Mouse (Mus musculus): ENCODE data around the gene Mpv17. TPM values are rescaled to one million over a fixed set of nuclear protein-coding genes. Genes with fewer than 3 reads are reported as not detected.

The Mpv17 gene
- polyA plus RNA-seq (2016; fragmentation: Nextera tagmentation; extraction: Ambion mirVana) = 59.2 and 60.7 TPM in 2 replicates

GRCm38 (mm10) chr5:31154152-31154553 is at the start of gene Mpv17:
Gene Mpv17 (minus strand): TSS chr5:31154251.
- Histone ChIP-seq H3K4me3 (peak within 1 kb of the TSS; percentile 69), H3K9me3 (no peaks in the 10 kb centered on the region), H3K4me1 (replicated peaks) (peaks cover 13% of the 10 kb centered on the region), H3K27ac (peak within 1 kb of the TSS; percentile 87), H3K27me3 (ENCODE audit: insufficient read depth, poor library complexity, severe bottlenecking) (no peaks in the 10 kb centered on the region), H3K36me3 (peaks cover 64% of the 10 kb centered on the region)
- peak; percentile 85 for DNase-seq (ENCODE audit: low spot score)
- under 1% methylated on average over 19 of the region's 19 CpGs for WGBS

- Histone ChIP-seq H3K27ac (peak overlapping the region; percentile 97), H3K27me3 (ENCODE audit: insufficient read depth, poor library complexity, severe bottlenecking) (no peaks in the 10 kb centered on the region), H3K36me3 (peaks cover 84% of the 10 kb centered on the region), H3K4me1 (replicated peaks) (peaks cover 24% of the 10 kb centered on the region), H3K4me3 (peak overlapping the region; percentile 83), H3K9me3 (peaks cover 5% of the 10 kb centered on the region)
- no peak for DNase-seq (ENCODE audit: low spot score)
- WGBS = 88% methylated on average over 7 of the region's 7 CpGs
Measured at GRCm38 (mm10) chr5:31202933-31203332, 48.9 kb upstream of the Mpv17 start.

GRCm38 (mm10) chr5:31201742-31202590 is 47.9 kb upstream of the Mpv17 start, which contains the start of gene Zfp513:
Gene Zfp513 (minus strand): TSS chr5:31202303.
- DNase-seq (ENCODE audit: low spot score) = peak; percentile 97
- Histone ChIP-seq H3K4me1 (replicated peaks) (peaks cover 24% of the 10 kb centered on the region), H3K4me3 (peak within 1 kb of the TSS; percentile 83), H3K9me3 (peaks cover 5% of the 10 kb centered on the region), H3K27me3 (ENCODE audit: insufficient read depth, poor library complexity, severe bottlenecking) (no peaks in the 10 kb centered on the region), H3K36me3 (peaks cover 84% of the 10 kb centered on the region), H3K27ac (peak within 1 kb of the TSS; percentile 97)
- WGBS = under 1% methylated on average over 53 of the region's 53 CpGs

- peaks cover 24% of the 10 kb centered on the region for H3K4me1 ChIP-seq (replicated peaks)
- no peak for DNase-seq (ENCODE audit: low spot score)
- peaks cover 85% of the 10 kb centered on the region for H3K36me3 ChIP-seq
- peak overlapping the region; percentile 97 for H3K27ac ChIP-seq
- no peaks in the 10 kb centered on the region for H3K27me3 ChIP-seq (ENCODE audit: insufficient read depth, poor library complexity, severe bottlenecking)
- 22% methylated on average over 13 of the region's 13 CpGs for WGBS
- peaks cover 5% of the 10 kb centered on the region for H3K9me3 ChIP-seq
- peak overlapping the region; percentile 83 for H3K4me3 ChIP-seq
Measured at GRCm38 (mm10) chr5:31201042-31201741, 47.1 kb upstream of the Mpv17 start.

- Histone ChIP-seq H3K9me3 (peaks cover 5% of the 10 kb centered on the region), H3K4me1 (replicated peaks) (peaks cover 24% of the 10 kb centered on the region), H3K27ac (no peak overlapping the region), H3K27me3 (ENCODE audit: insufficient read depth, poor library complexity, severe bottlenecking) (no peaks in the 10 kb centered on the region), H3K36me3 (peaks cover 85% of the 10 kb centered on the region), H3K4me3 (peak overlapping the region; percentile 83)
- 92% methylated on average over 27 of the region's 27 CpGs for WGBS
- DNase-seq (ENCODE audit: low spot score) = no peak
Measured at GRCm38 (mm10) chr5:31200327-31200768, 46.3 kb upstream of the Mpv17 start.

- Histone ChIP-seq H3K36me3 (peaks cover 85% of the 10 kb centered on the region), H3K4me3 (peak overlapping the region; percentile 83)
- 89% methylated on average over 9 of the region's 9 CpGs for WGBS
Measured at GRCm38 (mm10) chr5:31199893-31200292, 45.8 kb upstream of the Mpv17 start.

GRCm38 (mm10) chr5:31199321-31199892 is 45.4 kb upstream of the Mpv17 start:
- peaks cover 25% of the 10 kb centered on the region for H3K4me1 ChIP-seq (replicated peaks)
- no peak overlapping the region for H3K27ac ChIP-seq
- H3K27me3 ChIP-seq (ENCODE audit: insufficient read depth, poor library complexity, severe bottlenecking) = no peaks in the 10 kb centered on the region
- 0 out of 2 replicates have a peak overlapping the region, but pooled peaks have one; percentile 83 for H3K4me3 ChIP-seq
- H3K36me3 ChIP-seq = peaks cover 85% of the 10 kb centered on the region
- no peak for DNase-seq (ENCODE audit: low spot score)
- WGBS = 94% methylated on average over 19 of the region's 19 CpGs
- H3K9me3 ChIP-seq = peaks cover 5% of the 10 kb centered on the region

More at GRCm38 (mm10) chr5:31199893-31200292, 45.8 kb upstream of the Mpv17 start:
- Histone ChIP-seq H3K27ac (no peak overlapping the region), H3K27me3 (ENCODE audit: insufficient read depth, poor library complexity, severe bottlenecking) (no peaks in the 10 kb centered on the region), H3K4me1 (replicated peaks) (peaks cover 24% of the 10 kb centered on the region), H3K9me3 (peaks cover 5% of the 10 kb centered on the region)
- no peak for DNase-seq (ENCODE audit: low spot score)

- no peak for DNase-seq (ENCODE audit: low spot score)
- Histone ChIP-seq H3K4me3 (no peak overlapping the region), H3K36me3 (peaks cover 81% of the 10 kb centered on the region), H3K27ac (no peak overlapping the region), H3K27me3 (ENCODE audit: insufficient read depth, poor library complexity, severe bottlenecking) (no peaks in the 10 kb centered on the region), H3K4me1 (replicated peaks) (peaks cover 31% of the 10 kb centered on the region), H3K9me3 (peaks cover 5% of the 10 kb centered on the region)
- 88% methylated on average over 5 of the region's 5 CpGs for WGBS
Measured at GRCm38 (mm10) chr5:31198616-31199320, 44.7 kb upstream of the Mpv17 start.

- H3K36me3 ChIP-seq = peaks cover 75% of the 10 kb centered on the region
- no peak overlapping the region for H3K4me3 ChIP-seq
- peaks cover 5% of the 10 kb centered on the region for H3K9me3 ChIP-seq
- H3K4me1 ChIP-seq (replicated peaks) = peaks cover 32% of the 10 kb centered on the region
- H3K27ac ChIP-seq = no peak overlapping the region
- no peaks in the 10 kb centered on the region for H3K27me3 ChIP-seq (ENCODE audit: insufficient read depth, poor library complexity, severe bottlenecking)
- WGBS = 87% methylated on average over 9 of the region's 9 CpGs
- no peak for DNase-seq (ENCODE audit: low spot score)
Measured at GRCm38 (mm10) chr5:31198170-31198569, 44.1 kb upstream of the Mpv17 start.

GRCm38 (mm10) chr5:31197072-31197471 is 43.0 kb upstream of the Mpv17 start:
- Histone ChIP-seq H3K9me3 (peaks cover 5% of the 10 kb centered on the region), H3K4me1 (replicated peaks) (peaks cover 31% of the 10 kb centered on the region), H3K36me3 (peaks cover 66% of the 10 kb centered on the region), H3K27ac (no peak overlapping the region), H3K27me3 (ENCODE audit: insufficient read depth, poor library complexity, severe bottlenecking) (no peaks in the 10 kb centered on the region), H3K4me3 (no peak overlapping the region)
- 94% methylated on average over 12 of the region's 12 CpGs for WGBS
- DNase-seq (ENCODE audit: low spot score) = no peak

GRCm38 (mm10) chr5:31196207-31196606 is 42.2 kb upstream of the Mpv17 start:
- Histone ChIP-seq H3K36me3 (peaks cover 70% of the 10 kb centered on the region), H3K27me3 (ENCODE audit: insufficient read depth, poor library complexity, severe bottlenecking) (no peaks in the 10 kb centered on the region), H3K27ac (no peak overlapping the region), H3K9me3 (peaks cover 5% of the 10 kb centered on the region), H3K4me3 (no peak overlapping the region), H3K4me1 (replicated peaks) (peaks cover 36% of the 10 kb centered on the region)
- DNase-seq (ENCODE audit: low spot score) = no peak
- WGBS = 94% methylated on average over 10 of the region's 10 CpGs

- peaks cover 5% of the 10 kb centered on the region for H3K9me3 ChIP-seq
- no peak for DNase-seq (ENCODE audit: low spot score)
- H3K4me1 ChIP-seq (replicated peaks) = peaks cover 30% of the 10 kb centered on the region
- 92% methylated on average over 4 of the region's 4 CpGs for WGBS
- H3K27ac ChIP-seq = no peak overlapping the region
- H3K27me3 ChIP-seq (ENCODE audit: insufficient read depth, poor library complexity, severe bottlenecking) = no peaks in the 10 kb centered on the region
- peaks cover 75% of the 10 kb centered on the region for H3K36me3 ChIP-seq
- no peak overlapping the region for H3K4me3 ChIP-seq
Measured at GRCm38 (mm10) chr5:31195671-31196070, 41.6 kb upstream of the Mpv17 start.
